Mouse (Mus musculus): ENCODE results near the gene Foxn3.
A peak's percentile ranks its signal among the peaks of the same experiment; 100 is the strongest.

DNA sequence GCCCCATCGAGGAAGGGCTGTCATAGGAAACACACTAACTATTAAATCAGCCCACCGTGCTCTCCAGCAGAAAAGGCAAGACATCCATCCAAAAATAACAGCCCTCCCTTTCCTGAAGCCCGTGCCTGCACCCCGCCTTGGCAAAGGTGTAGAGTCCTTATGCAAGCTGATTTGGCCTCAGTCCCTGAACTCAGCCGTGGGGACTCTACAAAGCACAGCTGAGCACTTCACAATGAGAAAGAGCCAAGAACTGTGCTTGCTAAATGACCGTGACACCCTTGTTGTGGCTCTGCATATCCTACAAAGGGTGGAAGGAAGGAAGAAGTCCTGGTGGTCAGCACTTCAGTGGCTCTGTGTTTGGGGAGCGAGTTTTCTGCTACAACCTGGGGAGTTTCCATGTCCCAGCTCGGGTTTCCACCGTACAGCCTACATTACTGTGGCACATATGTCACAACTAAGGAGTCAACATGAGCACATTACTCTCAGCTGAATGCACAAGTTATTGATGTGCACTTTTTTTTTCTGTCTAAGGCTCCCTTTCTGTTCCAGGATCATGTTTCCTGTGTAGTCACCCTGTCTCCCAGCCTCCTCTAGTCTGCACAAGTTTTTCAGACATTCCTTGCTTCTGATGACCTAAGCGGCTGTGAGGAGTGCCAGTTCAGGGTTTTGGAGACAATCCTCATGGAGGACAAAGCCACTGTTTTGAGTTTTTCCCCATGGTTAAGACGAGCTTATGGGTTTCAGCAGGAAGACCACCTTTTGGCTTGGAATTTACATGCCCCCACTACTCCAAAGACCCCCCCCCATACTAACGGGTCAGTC lies 226.8 kb downstream of the Foxn3 start:
- TF ChIP-seq CTCF (IDR thresholded peaks at IDR 0.05) (no peak), EP300 (IDR thresholded peaks at IDR 0.05) (peak; percentile 43; the same call in 1 of the 2 replicates)
